Mouse (Mus musculus) midbrain, postnatal 0 days (tissue): Measurements from ENCODE around the gene Soat1. TPM values are rescaled to one million over a fixed set of nuclear protein-coding genes. Genes with fewer than 3 reads are reported as not detected.

ENCODE experiments used
- ATAC-seq: fragments of 200-750 bp; cut with Nextera tagmentation; 2 replicates; pipeline ENCODE4 v1.8.0; 2017; ENCODE audit warnings: moderate number of reproducible peaks, mild to moderate bottlenecking, moderate TSS enrichment, moderate library complexity; ENCODE audit not compliant: low FRiP score
- DNase-seq: peaks from one replicate; pipeline ENCODE4 v3.0.0-alpha.2; 2015; ENCODE audit warnings: low spot score
- H3K27ac ChIP-seq: fragments of 300-500 bp; sonication (generic); 2 replicates; pipeline ENCODE4 v1.5.1; 2014; ENCODE audit warnings: low read depth, mild to moderate bottlenecking, low read length, mixed read lengths
- H3K27me3 ChIP-seq: fragments of 300-500 bp; sonication (generic); 2 replicates; pipeline ENCODE4 v1.6.1; 2014; ENCODE audit warnings: low read length, control low read depth, mixed read lengths; ENCODE audit not compliant: insufficient read depth
- H3K36me3 ChIP-seq: fragments of 300-500 bp; sonication (generic); 2 replicates; pipeline ENCODE4 v1.6.1; 2014; ENCODE audit warnings: low read length, control low read depth, mixed read lengths; ENCODE audit not compliant: insufficient read depth
- H3K4me1 ChIP-seq: fragments of 300-500 bp; sonication (generic); 2 replicates; pipeline ENCODE4 v1.6.1; 2014; ENCODE audit warnings: mild to moderate bottlenecking, control low read depth, antibody characterized with exemption, low read length, mixed read lengths; ENCODE audit not compliant: insufficient read depth
- H3K4me2 ChIP-seq: fragments of 300-500 bp; sonication (generic); 2 replicates; pipeline ENCODE4 v1.6.1; 2014; ENCODE audit warnings: low read depth, mild to moderate bottlenecking, low read length, mixed read lengths; ENCODE audit not compliant: poor library complexity, severe bottlenecking
- H3K4me3 ChIP-seq: fragments of 300-500 bp; sonication (generic); 2 replicates; pipeline ENCODE4 v1.5.1; 2014; ENCODE audit warnings: low read depth, mild to moderate bottlenecking, low read length, moderate library complexity
- H3K9ac ChIP-seq: fragments of 300-500 bp; sonication (generic); replicated peaks from 2 replicates; pipeline ENCODE4 v1.6.1; 2014; ENCODE audit warnings: mild to moderate bottlenecking, low read length, moderate library complexity, mixed read lengths; ENCODE audit not compliant: poor library complexity, severe bottlenecking
- H3K9me3 ChIP-seq: fragments of 300-500 bp; sonication (generic); 2 replicates; pipeline ENCODE4 v1.6.1; 2016; ENCODE audit warnings: low read length, control low read depth
- CTCF ChIP-seq: IDR thresholded peaks from 2 replicates; pipeline ENCODE4 v1.5.1; 2016; ENCODE audit warnings: antibody characterized with exemption, mild to moderate bottlenecking
- WGBS: fragments of 180-500 bp; shearing (Covaris S2); extraction: QIAGEN DNeasy Blood & Tissue Kit; methylation state at CpG from one replicate; pipeline ENCODE4 v1.1.7; 2014; 5-methylcytosine and 5-hydroxymethylcytosine counted together
- polyA plus RNA-seq: library from polyadenylated mRNA; unstranded; fragments of >200 nt; fragmentation: Nextera tagmentation; extraction: Ambion mirVana; gene quantifications from 2 replicates; pipeline ENCODE4 v1.2.1, GENCODE M21; 2015
- total RNA-seq: library from RNA; depleted of rRNA; stranded (reverse); fragments of >200 nt; gene quantifications from 2 replicates; pipeline ENCODE4 v1.2.3, GENCODE M21; 2014

The Soat1 gene
- total and polyA plus RNA-seq, 2 experiments from 2014 or later = 11.8 to 24.8 TPM

GRCm38 (mm10) chr1:156471071-156471470 lies 3.1 kb downstream of the Soat1 start:
- Histone ChIP-seq H3K27me3 (no peaks in the 10 kb centered on the region), H3K27ac (no peak overlapping the region), H3K4me3 (no peak overlapping the region), H3K9me3 (no peaks in the 10 kb centered on the region), H3K4me2 (no peak overlapping the region), H3K9ac (no peak overlapping the region), H3K4me1 (0 out of 2 replicates have a peak, but pooled peaks cover 3% of the 10 kb centered on the region), H3K36me3 (no peaks in the 10 kb centered on the region; the same call in 1 of the 2 replicates)
- 91% methylated on average over 3 of the region's 3 CpGs for WGBS
- ATAC-seq (no peak), DNase-seq (no peak)
- no peak for TF ChIP-seq CTCF

- ATAC-seq = no peak
- H3K27me3 ChIP-seq = no peaks in the 10 kb centered on the region
- H3K27ac ChIP-seq = no peak overlapping the region
- no peak for DNase-seq
- no peak overlapping the region for H3K4me2 ChIP-seq
- H3K36me3 ChIP-seq = no peaks in the 10 kb centered on the region; the same call in 1 of the 2 replicates
- TF ChIP-seq CTCF = no peak
- H3K9ac ChIP-seq = no peak overlapping the region
- 0 out of 2 replicates have a peak, but pooled peaks cover 3% of the 10 kb centered on the region for H3K4me1 ChIP-seq
- no peak overlapping the region for H3K4me3 ChIP-seq
- 71% methylated on average over 7 of the region's 7 CpGs for WGBS
- no peaks in the 10 kb centered on the region for H3K9me3 ChIP-seq
Observed at GRCm38 (mm10) chr1:156470557-156470956, 3.6 kb downstream of the Soat1 start.

DNA sequence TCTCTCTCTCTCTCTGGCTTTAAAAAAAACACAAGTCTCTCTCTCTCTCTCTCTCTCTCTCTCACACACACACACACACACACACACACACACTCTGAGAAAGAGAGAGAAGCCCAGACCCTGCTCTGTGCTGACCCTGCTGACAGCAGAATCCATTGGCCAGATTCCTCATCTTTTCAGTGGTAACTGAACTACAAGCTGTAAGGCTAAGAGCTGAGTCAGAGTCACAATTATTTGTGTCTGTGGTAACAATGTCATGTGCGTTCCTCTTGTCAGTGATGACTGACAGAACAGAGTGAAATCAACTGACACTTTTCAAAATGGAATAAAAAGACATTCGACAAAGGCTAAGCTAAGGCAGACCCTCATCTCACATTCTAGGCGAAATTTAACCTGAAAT lies 5.6 kb downstream of the Soat1 start:
- H3K27ac ChIP-seq = no peak overlapping the region
- no peaks in the 10 kb centered on the region; the same call in 1 of the 2 replicates for H3K36me3 ChIP-seq
- ATAC-seq (no peak), DNase-seq (no peak)
- no peaks in the 10 kb centered on the region for H3K27me3 ChIP-seq
- H3K4me2 ChIP-seq = no peak overlapping the region
- 77% methylated on average over 3 of the region's 3 CpGs for WGBS
- H3K9me3 ChIP-seq = no peaks in the 10 kb centered on the region
- TF ChIP-seq CTCF = no peak
- 0 out of 2 replicates have a peak, but pooled peaks cover 3% of the 10 kb centered on the region for H3K4me1 ChIP-seq
- H3K9ac ChIP-seq = no peak overlapping the region
- no peak overlapping the region for H3K4me3 ChIP-seq

- ATAC-seq (no peak), DNase-seq (no peak)
- no peak for TF ChIP-seq CTCF
- Histone ChIP-seq H3K36me3 (no peaks in the 10 kb centered on the region; the same call in 1 of the 2 replicates), H3K27ac (no peak overlapping the region), H3K4me1 (0 out of 2 replicates have a peak, but pooled peaks cover 2% of the 10 kb centered on the region), H3K4me3 (no peak overlapping the region), H3K9me3 (no peaks in the 10 kb centered on the region), H3K4me2 (no peak overlapping the region), H3K27me3 (no peaks in the 10 kb centered on the region), H3K9ac (no peak overlapping the region)
- 88% methylated on average over 12 of the region's 12 CpGs for WGBS
Observed at GRCm38 (mm10) chr1:156467655-156468255, 6.4 kb downstream of the Soat1 start.

- Histone ChIP-seq H3K4me3 (no peak overlapping the region), H3K27ac (no peak overlapping the region), H3K4me1 (no peaks in the 10 kb centered on the region), H3K4me2 (no peak overlapping the region), H3K27me3 (no peaks in the 10 kb centered on the region), H3K36me3 (no peaks in the 10 kb centered on the region; the same call in 1 of the 2 replicates), H3K9me3 (no peaks in the 10 kb centered on the region), H3K9ac (no peak overlapping the region)
- WGBS = 85% methylated on average over 9 of the region's 9 CpGs
- ATAC-seq = no peak
- TF ChIP-seq CTCF = no peak
- DNase-seq = no peak
Observed at GRCm38 (mm10) chr1:156464963-156465362, 9.2 kb downstream of the Soat1 start.

DNA sequence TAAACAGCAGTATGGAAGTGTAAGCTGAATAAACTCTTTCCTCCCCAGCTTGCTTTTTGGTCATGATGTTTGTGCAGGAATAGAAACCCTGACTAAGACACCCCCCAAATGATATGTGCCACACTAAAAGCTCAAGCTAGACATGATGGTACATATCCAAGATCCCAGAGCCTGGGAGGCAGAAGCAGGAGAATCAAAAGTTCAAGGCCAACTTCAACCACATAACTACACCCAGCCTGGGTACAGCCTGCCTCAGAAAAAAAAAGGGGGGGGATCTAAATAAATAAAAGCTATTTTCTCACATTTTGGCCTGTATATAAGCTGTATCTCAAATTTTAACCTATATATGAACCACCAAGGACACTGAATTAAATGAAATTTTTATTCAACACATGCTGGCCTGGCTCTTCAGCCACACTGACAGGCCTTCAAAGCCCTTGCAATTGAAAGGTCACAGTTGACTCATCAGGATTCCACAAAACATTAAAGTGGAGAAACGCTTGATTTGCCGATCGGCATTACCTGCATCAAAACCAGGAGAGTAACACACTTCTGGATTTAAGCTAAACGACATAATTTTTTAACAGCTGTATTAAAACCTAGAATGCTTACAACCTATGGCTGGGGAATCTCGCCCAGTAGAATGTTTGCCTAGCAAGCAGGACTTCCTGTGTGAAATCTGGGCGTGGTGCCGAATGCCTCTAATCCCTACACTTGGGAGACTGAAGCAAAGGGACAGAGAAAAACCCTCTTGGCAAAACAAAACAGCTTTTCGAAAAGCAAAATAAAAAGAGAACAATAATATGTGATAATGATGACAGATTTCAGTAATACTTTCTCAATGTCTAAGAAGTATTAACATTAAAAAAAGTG lies 9.9 kb downstream of the Soat1 start:
- Histone ChIP-seq H3K9ac (no peak overlapping the region), H3K27me3 (no peaks in the 10 kb centered on the region), H3K4me3 (no peak overlapping the region), H3K9me3 (no peaks in the 10 kb centered on the region), H3K4me1 (no peaks in the 10 kb centered on the region), H3K27ac (no peak overlapping the region), H3K36me3 (no peaks in the 10 kb centered on the region; the same call in 1 of the 2 replicates), H3K4me2 (no peak overlapping the region)
- 85% methylated on average over 8 of the region's 8 CpGs for WGBS
- DNase-seq = no peak
- no peak for ATAC-seq
- no peak for TF ChIP-seq CTCF
